Mouse (Mus musculus) gastrocnemius, adult 2 months (tissue): ENCODE measurements at regions not wholly inside any gene's neighbourhood (a gene's known extent, or its start where the extent isn't known, plus 50 kb on each side); places are given as distances from the start of the nearest gene placed in this dataset.

Experiments
- DNase-seq: peaks from one replicate; pipeline ENCODE4 v3.0.0; 2022
- H3K27ac ChIP-seq: fragments of 200-600 bp; 2 replicates; pipeline ENCODE4 v1.8.1; 2022; ENCODE audit warnings: mild to moderate bottlenecking
- H3K4me3 ChIP-seq: fragments of 200-600 bp; 2 replicates; pipeline ENCODE4 v1.8.1; 2022; ENCODE audit warnings: mild to moderate bottlenecking, moderate library complexity
- CTCF ChIP-seq: fragments of 200-600 bp; IDR thresholded peaks from 2 replicates; pipeline ENCODE4 v1.8.1; 2022; ENCODE audit warnings: antibody characterized with exemption, mild to moderate bottlenecking, moderate library complexity
- intact Hi-C: fragments of 180-260 bp; cut with DNase I; formaldehyde crosslinking; loops from one replicate; pipeline ENCODE4 v1.15.1; 2025

DNA sequence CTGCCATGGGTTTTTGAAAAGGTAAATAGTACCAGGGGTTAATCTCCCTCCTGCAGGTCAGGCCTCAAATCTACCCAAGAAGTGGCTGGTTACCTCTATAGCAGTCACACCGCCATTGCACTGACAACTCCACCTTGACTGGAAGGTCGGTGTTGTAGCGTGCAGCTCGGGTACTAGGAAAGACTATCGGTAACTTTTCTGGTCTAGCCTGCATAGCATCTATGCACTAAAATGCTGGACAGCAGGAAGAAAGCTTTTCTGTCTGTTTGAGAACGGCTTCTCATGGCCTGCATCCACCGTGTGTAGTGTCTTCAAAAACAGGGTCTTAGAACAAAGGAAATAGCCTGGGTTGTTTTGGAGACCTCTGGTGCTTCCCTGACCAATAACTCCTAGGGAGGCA lies 88.8 kb downstream of the Bms1 start:
- no peak overlapping the region for H3K4me3 ChIP-seq
- no peak overlapping the region for H3K27ac ChIP-seq
- no peak for DNase-seq
- TF ChIP-seq CTCF: no peak
- intact Hi-C loops: no loop called here

DNA sequence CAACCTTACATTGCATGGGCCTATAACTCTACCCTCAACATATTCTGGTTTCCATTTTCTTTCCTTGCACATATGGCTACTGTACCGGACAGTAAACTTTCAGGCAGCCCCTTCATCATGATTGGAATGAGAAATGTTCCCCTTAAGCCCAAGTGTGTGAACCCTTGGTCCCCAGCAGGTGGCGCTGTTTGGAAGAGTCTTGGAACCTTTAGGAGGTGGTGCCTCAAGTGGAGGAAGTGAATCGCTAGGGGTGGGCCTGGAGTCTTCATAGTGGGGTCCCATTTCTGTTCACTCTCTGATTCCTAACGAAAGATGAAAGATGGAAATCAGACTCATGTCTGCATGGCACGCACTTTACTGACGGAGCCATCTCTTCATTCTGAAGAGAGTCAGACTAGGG lies 91.8 kb downstream of the Bms1 start:
- H3K4me3 ChIP-seq: no peak overlapping the region
- intact Hi-C loops: no loop called here
- DNase-seq: no peak
- TF ChIP-seq CTCF: peak; percentile 25; the same call in 1 of the 2 replicates
- no peak overlapping the region for H3K27ac ChIP-seq

DNA sequence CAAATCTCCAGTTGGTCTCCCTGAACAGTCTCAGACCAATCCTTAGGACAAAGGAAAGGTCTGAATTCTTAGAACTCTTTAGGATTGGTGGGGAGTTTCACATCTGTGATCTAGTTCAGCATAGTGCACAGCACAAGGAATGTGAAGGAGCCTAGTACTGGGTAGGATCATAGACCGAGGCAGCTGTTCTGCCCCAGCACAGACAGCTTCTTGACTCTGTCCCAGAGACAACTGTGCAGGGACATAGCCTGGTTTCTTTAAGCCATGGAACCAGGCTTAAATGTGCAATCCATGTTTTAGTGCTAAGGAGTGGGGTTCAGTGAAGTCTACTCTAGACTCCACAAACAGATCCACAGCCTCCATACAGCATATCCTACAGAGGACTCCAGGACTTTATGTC lies 93.6 kb downstream of the Bms1 start:
- no peak for DNase-seq
- no peak overlapping the region for H3K4me3 ChIP-seq
- TF ChIP-seq CTCF: no peak
- H3K27ac ChIP-seq: no peak overlapping the region
- intact Hi-C loops: no loop called here

DNA sequence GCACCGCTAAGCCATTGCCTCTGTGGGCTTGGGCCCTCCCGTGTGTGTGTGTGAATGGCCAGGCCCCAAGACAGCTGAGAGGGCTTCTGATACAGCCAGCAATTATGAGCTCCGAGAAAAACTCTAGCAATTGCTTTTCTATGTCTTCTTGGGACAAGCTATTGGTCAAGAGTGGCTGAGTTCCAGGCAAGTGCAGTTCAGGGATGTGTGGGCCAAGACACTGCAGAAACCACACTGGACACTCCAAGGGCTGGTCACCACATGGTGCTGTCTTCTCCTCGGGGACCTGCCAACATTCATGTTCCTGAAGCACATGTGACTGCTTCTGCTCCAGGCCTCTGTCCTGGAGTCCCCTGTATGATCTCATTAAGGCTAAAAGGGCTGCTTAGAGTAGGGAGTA lies 94.7 kb downstream of the Bms1 start:
- no peak for TF ChIP-seq CTCF
- intact Hi-C loops: no loop called here
- no peak overlapping the region for H3K4me3 ChIP-seq

DNA sequence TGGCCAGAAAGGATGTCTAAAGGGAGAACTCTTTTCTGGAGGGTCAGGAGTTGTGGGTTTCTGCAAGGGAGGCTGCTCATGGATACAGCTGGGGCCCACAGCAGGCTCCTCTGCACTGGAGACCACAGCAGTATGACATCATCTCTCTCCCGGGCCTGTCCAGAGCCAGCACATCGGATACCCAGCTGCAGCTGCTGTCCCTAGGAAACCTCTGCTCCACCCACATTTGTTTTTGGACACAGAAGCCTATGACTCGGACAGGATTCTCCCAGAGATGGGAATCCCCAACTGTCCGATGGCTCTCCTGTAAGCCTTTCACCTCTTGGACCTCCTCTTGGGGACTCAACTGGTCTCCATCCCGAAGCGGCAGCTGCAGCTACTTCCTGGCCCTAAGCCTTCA lies 96.2 kb downstream of the Bms1 start:
- intact Hi-C loops: no loop called here
- Histone ChIP-seq H3K4me3 (no peak overlapping the region), H3K27ac (peak overlapping the region; percentile 68)
- no peak for TF ChIP-seq CTCF
- DNase-seq: peak; percentile 71

More for the DNA sequence above, 94.7 kb downstream of the Bms1 start:
- peak; percentile 72 for DNase-seq
- peak overlapping the region; percentile 65 for H3K27ac ChIP-seq

DNA sequence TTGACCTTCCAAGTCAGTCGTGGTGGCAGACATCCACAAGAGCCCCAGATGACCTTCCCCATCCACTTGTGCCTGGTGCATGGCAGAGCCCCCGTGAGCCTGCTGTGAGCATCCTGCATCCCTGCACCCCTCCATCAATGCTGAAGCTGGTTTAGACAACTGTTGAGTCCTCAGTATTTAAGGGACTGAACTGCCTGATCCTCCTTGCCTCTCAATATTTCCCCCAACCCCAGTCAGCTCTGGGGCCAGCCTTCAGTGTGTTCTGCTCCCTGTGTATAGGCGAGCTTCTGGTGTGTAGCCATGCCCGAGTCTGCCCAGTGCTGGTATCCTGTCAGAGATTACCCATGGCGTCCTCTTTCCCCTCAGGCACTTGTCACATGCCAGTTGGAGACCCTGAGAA lies 96.6 kb downstream of the Bms1 start:
- Histone ChIP-seq H3K4me3 (no peak overlapping the region), H3K27ac (peak overlapping the region; percentile 48)
- no peak for DNase-seq
- TF ChIP-seq CTCF: no peak
- intact Hi-C loops: no loop called here

DNA sequence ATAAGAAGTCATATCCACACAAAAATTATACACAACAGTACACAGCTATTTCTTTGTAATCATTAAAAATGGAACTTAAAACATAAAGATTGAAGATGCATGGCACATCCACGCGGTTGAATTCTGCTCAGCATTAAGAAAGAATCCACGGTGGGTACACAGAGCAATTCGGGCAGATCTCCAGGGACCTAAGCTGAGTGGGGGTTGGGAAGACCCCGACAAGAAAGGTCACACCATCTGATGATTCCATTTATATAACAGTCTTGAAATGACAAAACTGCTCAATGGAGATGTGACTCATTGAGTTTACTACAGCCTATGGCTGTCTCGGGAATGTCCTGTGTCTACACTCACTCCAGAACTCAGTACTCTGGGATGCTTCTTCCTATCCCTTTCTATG lies 97.2 kb downstream of the Bms1 start:
- Histone ChIP-seq H3K4me3 (no peak overlapping the region), H3K27ac (no peak overlapping the region)
- no peak for TF ChIP-seq CTCF
- DNase-seq: no peak
- intact Hi-C loops: no loop called here

DNA sequence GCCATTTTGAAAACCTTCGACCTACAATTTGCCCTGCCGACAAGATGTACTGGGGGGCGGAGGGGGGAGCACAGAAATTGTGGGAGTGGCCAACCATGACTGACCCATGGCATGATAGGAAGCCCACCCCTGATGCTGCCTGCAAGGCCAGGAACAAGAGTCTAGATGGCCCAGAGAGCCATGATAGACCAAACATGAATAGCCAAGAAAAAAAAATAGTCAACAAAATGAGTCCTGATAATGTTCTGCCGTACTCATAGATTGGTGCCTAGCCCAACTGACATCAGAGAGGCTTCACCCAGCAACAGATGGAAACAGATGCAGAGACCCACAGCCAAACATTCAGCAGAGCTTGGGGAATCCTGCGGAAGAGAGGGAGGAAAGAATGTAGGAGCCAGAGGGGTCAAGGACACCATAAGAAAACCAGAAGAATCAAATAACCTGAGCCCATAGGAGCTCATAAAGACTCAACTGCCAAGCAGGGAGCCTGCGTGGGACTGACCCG lies 99.2 kb downstream of the Bms1 start:
- intact Hi-C loops: no loop called here
- no peak overlapping the region for H3K4me3 ChIP-seq
- H3K27ac ChIP-seq: no peak overlapping the region
- no peak for DNase-seq
- TF ChIP-seq CTCF: no peak

DNA sequence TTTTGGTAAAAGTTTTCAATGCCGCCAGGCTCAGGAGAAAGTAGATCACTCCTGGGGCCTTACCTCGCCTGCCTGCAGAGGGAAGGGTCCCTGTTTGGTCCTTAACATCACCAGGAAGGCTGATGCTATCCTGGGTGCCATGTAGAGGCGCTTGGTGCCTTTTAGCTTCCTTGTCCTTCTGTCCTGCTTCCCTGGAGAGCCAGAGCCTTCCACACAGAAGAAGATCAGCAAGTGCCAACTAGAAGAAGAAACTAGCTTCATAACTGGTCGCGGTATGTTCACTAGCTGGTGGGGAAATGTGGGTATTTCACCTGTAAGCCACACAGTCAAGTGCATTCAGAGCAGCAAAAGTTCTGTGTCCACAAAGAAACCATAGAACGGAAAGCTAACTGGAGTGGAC lies 103.4 kb downstream of the Bms1 start:
- no peak overlapping the region for H3K27ac ChIP-seq
- intact Hi-C loops: no loop called here
- no peak overlapping the region for H3K4me3 ChIP-seq
- DNase-seq: no peak
- TF ChIP-seq CTCF: no peak

DNA sequence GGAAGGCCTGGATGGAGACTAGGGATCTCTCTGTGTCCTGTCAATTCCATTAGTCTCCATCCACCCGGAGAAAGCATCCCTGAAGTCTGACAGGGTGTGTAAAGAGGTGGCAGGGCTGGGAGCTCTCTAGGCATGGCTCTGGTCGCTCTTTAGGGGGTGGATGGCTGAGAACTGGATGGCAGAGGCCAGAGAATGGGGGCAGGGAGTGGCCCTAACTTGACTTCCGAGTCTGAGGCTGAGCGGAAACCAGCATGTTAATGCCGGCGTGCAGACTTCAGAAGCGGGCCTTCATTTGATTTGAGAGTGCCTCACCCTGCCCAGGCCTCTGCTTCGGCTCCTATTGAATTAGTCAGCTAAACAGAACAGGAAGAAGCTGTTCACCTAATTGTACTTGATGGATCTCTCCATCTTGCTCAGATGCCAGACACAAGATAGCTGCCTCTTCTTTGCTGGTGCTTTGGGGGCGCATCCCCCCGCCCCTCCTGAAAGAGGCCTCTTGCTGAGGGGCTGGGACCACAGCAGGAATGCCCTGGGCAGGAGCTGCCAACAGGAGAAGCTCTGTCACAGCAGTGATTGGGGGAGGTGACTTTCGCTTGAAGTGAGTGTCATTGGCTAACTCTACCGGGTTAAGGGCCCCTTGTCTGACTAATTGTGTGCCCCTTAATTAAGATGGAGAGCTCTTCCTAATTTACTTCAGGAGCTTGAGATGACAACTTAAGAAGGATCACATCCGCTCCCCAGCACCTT lies 104.2 kb downstream of the Bms1 start:
- DNase-seq: no peak
- Histone ChIP-seq H3K27ac (no peak overlapping the region), H3K4me3 (no peak overlapping the region)
- TF ChIP-seq CTCF: no peak
- intact Hi-C loops: no loop called here

DNA sequence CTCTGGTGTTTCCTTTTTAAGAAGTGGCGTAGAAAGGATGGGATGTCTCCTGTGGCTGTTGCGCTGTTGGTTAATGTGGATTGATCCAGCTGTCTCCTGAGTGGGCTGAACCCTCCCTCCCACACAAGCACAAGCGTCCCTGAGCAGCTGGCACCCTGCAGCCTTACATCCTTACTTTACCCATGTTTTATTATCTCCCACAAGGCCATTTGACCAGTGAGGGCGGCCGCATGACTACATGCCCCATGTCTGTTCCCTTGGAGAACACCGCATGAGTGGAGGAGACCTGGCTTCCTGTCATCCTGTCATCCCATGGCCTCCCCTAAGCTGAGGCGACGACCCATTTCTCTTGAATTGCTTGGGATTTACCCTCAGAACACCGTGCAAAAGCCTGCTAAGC lies 108.2 kb downstream of the Bms1 start:
- Histone ChIP-seq H3K27ac (no peak overlapping the region), H3K4me3 (no peak overlapping the region)
- intact Hi-C loops: no loop called here
- TF ChIP-seq CTCF: no peak
- no peak for DNase-seq

DNA sequence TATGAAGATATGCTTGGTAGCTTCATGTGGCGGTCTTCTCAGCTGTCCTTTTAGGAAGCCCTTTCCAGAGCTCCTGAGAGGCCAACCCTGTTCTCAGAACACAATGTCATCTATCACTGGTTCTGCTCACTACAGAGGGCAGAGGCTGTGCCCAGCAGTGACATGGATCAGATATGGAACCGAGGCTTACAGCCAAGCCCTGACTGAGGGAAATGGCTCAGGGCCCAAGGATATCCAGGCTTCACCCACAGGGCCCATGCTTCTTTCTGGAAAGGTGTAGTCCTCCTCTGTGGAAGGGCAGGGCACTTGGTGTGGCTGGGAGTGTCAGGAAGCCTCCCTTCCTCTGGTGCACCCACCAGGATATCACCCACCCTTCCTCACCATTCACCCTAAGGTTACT lies 109.4 kb downstream of the Bms1 start:
- no peak for TF ChIP-seq CTCF
- no peak for DNase-seq
- intact Hi-C loops: no loop called here
- H3K4me3 ChIP-seq: no peak overlapping the region
- no peak overlapping the region for H3K27ac ChIP-seq

DNA sequence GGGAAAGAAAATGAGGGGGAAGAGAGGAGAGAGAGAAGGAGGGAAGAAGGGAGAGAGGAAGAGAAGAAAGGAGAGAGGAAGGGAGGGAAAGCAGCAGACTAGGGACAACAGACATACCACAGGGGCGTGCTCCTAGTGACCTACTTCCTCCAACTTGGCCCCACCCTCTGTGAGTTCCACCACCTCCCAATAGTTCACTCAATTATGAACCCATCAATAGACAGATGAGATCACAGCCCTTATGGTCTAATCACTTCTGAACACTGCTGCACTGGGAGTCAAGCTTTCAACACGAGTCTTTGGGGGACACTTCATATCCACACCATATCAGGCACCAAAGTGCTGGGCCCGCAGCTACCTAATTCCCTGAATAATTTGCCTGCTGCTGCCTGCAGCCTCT lies 110.7 kb downstream of the Bms1 start:
- Histone ChIP-seq H3K27ac (0 out of 2 replicates have a peak overlapping the region, but pooled peaks have one; percentile 24), H3K4me3 (no peak overlapping the region)
- peak; percentile 29 for DNase-seq
- TF ChIP-seq CTCF: no peak
- intact Hi-C loops: no loop called here

DNA sequence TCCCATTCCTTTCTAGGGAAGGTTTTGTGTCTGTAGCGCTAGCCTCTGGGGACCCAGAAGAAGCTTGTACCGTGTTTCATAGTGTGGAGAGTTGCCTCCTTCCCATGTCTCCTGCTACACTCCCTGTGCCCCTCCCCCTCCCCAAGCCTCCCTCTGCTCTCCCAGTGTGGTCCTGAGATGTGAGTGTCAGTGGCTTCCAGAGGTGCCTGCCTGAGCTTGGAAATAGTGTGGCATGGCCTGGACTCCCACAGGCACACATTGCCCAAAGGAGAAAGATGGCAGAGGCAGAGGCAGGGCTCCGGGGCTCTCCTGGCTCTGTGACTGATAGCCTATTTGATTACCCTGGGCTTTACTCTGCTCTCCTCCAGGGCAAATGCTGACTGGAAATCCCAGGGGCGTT lies 110.0 kb upstream of the Ret start:
- intact Hi-C loops: no loop called here
- H3K4me3 ChIP-seq: no peak overlapping the region
- H3K27ac ChIP-seq: no peak overlapping the region
- no peak for DNase-seq
- no peak for TF ChIP-seq CTCF
